Mouse (Mus musculus): ENCODE data around the gene Fgfr2. TPM values are rescaled to one million over a fixed set of nuclear protein-coding genes. Genes with fewer than 3 reads are reported as not detected.

Gene Fgfr2
- polyA plus RNA-seq, 1 experiment: 59.9 TPM

GRCm38 (mm10) chr7:131878846-131879245 lies 1244.3 kb downstream of the Fgfr2 start:
- Histone ChIP-seq H3K4me1 (ENCODE audit: control insufficient read depth, insufficient read depth, low read length) (no peaks in the 10 kb centered on the region; the same call in 1 of the 2 replicates), H3K27ac (ENCODE audit: insufficient read depth, low read length) (no peak overlapping the region), H3K4me3 (ENCODE audit: insufficient read depth, low read length) (no peak overlapping the region)
- TF ChIP-seq CTCF (IDR thresholded peaks at IDR 0.05; ENCODE audit: borderline replicate concordance, insufficient read depth, low read length) (no peak), POLR2A (IDR thresholded peaks at IDR 0.05; ENCODE audit: low read depth, low read length) (no peak)

GRCm38 (mm10) chr7:131861157-131861556 lies 1262.0 kb downstream of the Fgfr2 start:
- TF ChIP-seq POLR2A (IDR thresholded peaks at IDR 0.05; ENCODE audit: low read depth, low read length) (no peak), CTCF (IDR thresholded peaks at IDR 0.05; ENCODE audit: borderline replicate concordance, insufficient read depth, low read length) (no peak)
- Histone ChIP-seq H3K4me3 (ENCODE audit: insufficient read depth, low read length) (no peak overlapping the region), H3K4me1 (ENCODE audit: control insufficient read depth, insufficient read depth, low read length) (no peaks in the 10 kb centered on the region), H3K27ac (ENCODE audit: insufficient read depth, low read length) (no peak overlapping the region)

DNA sequence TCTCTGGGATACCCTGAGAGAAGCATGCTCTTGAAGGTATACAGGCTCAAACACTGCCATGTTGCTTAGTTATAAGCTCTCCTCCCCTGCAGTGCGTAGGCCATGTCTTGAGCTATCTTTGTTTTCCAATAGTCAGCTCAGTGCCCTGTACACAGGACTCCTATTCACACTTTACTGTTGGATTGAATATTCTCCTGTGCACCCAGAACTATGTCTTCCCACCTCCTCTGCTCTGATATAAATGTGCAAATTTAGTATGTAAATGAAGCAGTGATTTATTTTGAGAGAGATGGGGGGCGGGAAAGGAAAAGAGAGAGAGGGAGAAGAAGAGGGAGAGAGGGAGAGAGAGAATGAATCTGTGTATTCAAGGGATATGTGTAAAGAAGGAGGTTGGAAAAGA lies 1267.5 kb downstream of the Fgfr2 start:
- H3K4me3 ChIP-seq (ENCODE audit: insufficient read depth, low read length): no peak overlapping the region
- H3K27ac ChIP-seq (ENCODE audit: insufficient read depth, low read length): no peak overlapping the region
- H3K4me1 ChIP-seq (ENCODE audit: control insufficient read depth, insufficient read depth, low read length): no peaks in the 10 kb centered on the region
- TF ChIP-seq POLR2A (IDR thresholded peaks at IDR 0.05; ENCODE audit: low read depth, low read length) (no peak), CTCF (IDR thresholded peaks at IDR 0.05; ENCODE audit: borderline replicate concordance, insufficient read depth, low read length) (no peak)

- Histone ChIP-seq H3K4me3 (ENCODE audit: insufficient read depth, low read length) (no peak overlapping the region), H3K4me1 (ENCODE audit: control insufficient read depth, insufficient read depth, low read length) (peaks cover 9% of the 10 kb centered on the region), H3K27ac (ENCODE audit: insufficient read depth, low read length) (no peak overlapping the region)
- TF ChIP-seq POLR2A (IDR thresholded peaks at IDR 0.05; ENCODE audit: low read depth, low read length): no peak
- TF ChIP-seq CTCF (IDR thresholded peaks at IDR 0.05; ENCODE audit: borderline replicate concordance, insufficient read depth, low read length): no peak
Observed at GRCm38 (mm10) chr7:131850579-131850978, 1272.6 kb downstream of the Fgfr2 start.

GRCm38 (mm10) chr7:131846066-131846905 lies 1276.9 kb downstream of the Fgfr2 start:
- Histone ChIP-seq H3K4me1 (ENCODE audit: control insufficient read depth, insufficient read depth, low read length) (peaks cover 9% of the 10 kb centered on the region), H3K4me3 (ENCODE audit: insufficient read depth, low read length) (no peak overlapping the region), H3K27ac (ENCODE audit: insufficient read depth, low read length) (no peak overlapping the region)
- TF ChIP-seq POLR2A (IDR thresholded peaks at IDR 0.05; ENCODE audit: low read depth, low read length): no peak
- no peak for TF ChIP-seq CTCF (IDR thresholded peaks at IDR 0.05; ENCODE audit: borderline replicate concordance, insufficient read depth, low read length)

GRCm38 (mm10) chr7:131830261-131830660 lies 1292.9 kb downstream of the Fgfr2 start:
- H3K4me1 ChIP-seq (ENCODE audit: control insufficient read depth, insufficient read depth, low read length): no peaks in the 10 kb centered on the region
- H3K4me3 ChIP-seq (ENCODE audit: insufficient read depth, low read length): no peak overlapping the region
- TF ChIP-seq POLR2A (IDR thresholded peaks at IDR 0.05; ENCODE audit: low read depth, low read length): no peak
- no peak for TF ChIP-seq CTCF (IDR thresholded peaks at IDR 0.05; ENCODE audit: borderline replicate concordance, insufficient read depth, low read length)
- H3K27ac ChIP-seq (ENCODE audit: insufficient read depth, low read length): no peak overlapping the region

GRCm38 (mm10) chr7:131826811-131827210 lies 1296.3 kb downstream of the Fgfr2 start:
- H3K27ac ChIP-seq (ENCODE audit: insufficient read depth, low read length): no peak overlapping the region
- TF ChIP-seq CTCF (IDR thresholded peaks at IDR 0.05; ENCODE audit: borderline replicate concordance, insufficient read depth, low read length): no peak
- no peak for TF ChIP-seq POLR2A (IDR thresholded peaks at IDR 0.05; ENCODE audit: low read depth, low read length)
- H3K4me1 ChIP-seq (ENCODE audit: control insufficient read depth, insufficient read depth, low read length): no peaks in the 10 kb centered on the region; the same call in none of the 2 replicates
- H3K4me3 ChIP-seq (ENCODE audit: insufficient read depth, low read length): no peak overlapping the region

- TF ChIP-seq CTCF (IDR thresholded peaks at IDR 0.05; ENCODE audit: borderline replicate concordance, insufficient read depth, low read length) (no peak), POLR2A (IDR thresholded peaks at IDR 0.05; ENCODE audit: low read depth, low read length) (no peak)
- no peaks in the 10 kb centered on the region; the same call in none of the 2 replicates for H3K4me1 ChIP-seq (ENCODE audit: control insufficient read depth, insufficient read depth, low read length)
- no peak overlapping the region for H3K27ac ChIP-seq (ENCODE audit: insufficient read depth, low read length)
- no peak overlapping the region for H3K4me3 ChIP-seq (ENCODE audit: insufficient read depth, low read length)
Observed at GRCm38 (mm10) chr7:131817976-131818375, 1305.2 kb downstream of the Fgfr2 start.

GRCm38 (mm10) chr7:131816641-131817040 lies 1306.5 kb downstream of the Fgfr2 start:
- H3K4me3 ChIP-seq (ENCODE audit: insufficient read depth, low read length): no peak overlapping the region
- no peaks in the 10 kb centered on the region for H3K4me1 ChIP-seq (ENCODE audit: control insufficient read depth, insufficient read depth, low read length)
- H3K27ac ChIP-seq (ENCODE audit: insufficient read depth, low read length): no peak overlapping the region
- TF ChIP-seq CTCF (IDR thresholded peaks at IDR 0.05; ENCODE audit: borderline replicate concordance, insufficient read depth, low read length): no peak
- TF ChIP-seq POLR2A (IDR thresholded peaks at IDR 0.05; ENCODE audit: low read depth, low read length): no peak

GRCm38 (mm10) chr7:131812116-131812515 lies 1311.0 kb downstream of the Fgfr2 start:
- Histone ChIP-seq H3K4me3 (ENCODE audit: insufficient read depth, low read length) (no peak overlapping the region), H3K4me1 (ENCODE audit: control insufficient read depth, insufficient read depth, low read length) (no peaks in the 10 kb centered on the region), H3K27ac (ENCODE audit: insufficient read depth, low read length) (no peak overlapping the region)
- TF ChIP-seq POLR2A (IDR thresholded peaks at IDR 0.05; ENCODE audit: low read depth, low read length) (no peak), CTCF (IDR thresholded peaks at IDR 0.05; ENCODE audit: borderline replicate concordance, insufficient read depth, low read length) (no peak)
